Mouse (Mus musculus) limb, embryonic 14.5 days (tissue): ENCODE data around the gene Ccr10. TPM values are rescaled to one million over a fixed set of nuclear protein-coding genes. Genes with fewer than 3 reads are reported as not detected.

ENCODE experiments used
- ATAC-seq: fragments of 200-750 bp; cut with Nextera tagmentation; 2 replicates; pipeline ENCODE4 v1.8.0; 2017; ENCODE audit warnings: low read depth, moderate number of reproducible peaks, moderate TSS enrichment; ENCODE audit not compliant: low FRiP score
- DNase-seq: peaks from one replicate; pipeline ENCODE4 v3.0.0-alpha.2; 2015; ENCODE audit warnings: low spot score
- H3K27ac ChIP-seq: fragments of 300-500 bp; sonication (generic); replicated peaks from 2 replicates; pipeline ENCODE4 v1.5.1; 2014; ENCODE audit warnings: low read depth, mild to moderate bottlenecking, low read length, moderate library complexity, mixed read lengths
- H3K27me3 ChIP-seq: fragments of 300-500 bp; sonication (generic); 2 replicates; pipeline ENCODE4 v1.6.1; 2014; ENCODE audit warnings: low read length, mixed read lengths; ENCODE audit not compliant: control insufficient read depth, insufficient read depth
- H3K36me3 ChIP-seq: fragments of 300-500 bp; sonication (generic); 2 replicates; pipeline ENCODE4 v1.6.1; 2014; ENCODE audit warnings: mild to moderate bottlenecking, low read length, moderate library complexity, mixed read lengths; ENCODE audit not compliant: control insufficient read depth, insufficient read depth
- H3K4me1 ChIP-seq: fragments of 300-500 bp; sonication (generic); 2 replicates; pipeline ENCODE4 v1.6.1; 2014; ENCODE audit warnings: antibody characterized with exemption, low read length, mixed read lengths; ENCODE audit not compliant: control insufficient read depth, insufficient read depth
- H3K4me2 ChIP-seq: fragments of 300-500 bp; sonication (generic); replicated peaks from 2 replicates; pipeline ENCODE4 v1.6.1; 2014; ENCODE audit warnings: low read depth, mild to moderate bottlenecking, low read length, moderate library complexity; ENCODE audit not compliant: severe bottlenecking
- H3K4me3 ChIP-seq: fragments of 300-500 bp; sonication (generic); replicated peaks from 2 replicates; pipeline ENCODE4 v1.5.1; 2014; ENCODE audit warnings: low read length
- H3K9ac ChIP-seq: fragments of 300-500 bp; sonication (generic); 2 replicates; pipeline ENCODE4 v1.6.1; 2014; ENCODE audit warnings: mild to moderate bottlenecking, low read depth, low read length, moderate library complexity; ENCODE audit not compliant: severe bottlenecking
- H3K9me3 ChIP-seq: fragments of 300-500 bp; sonication (generic); 2 replicates; pipeline ENCODE4 v1.6.1; 2016; ENCODE audit warnings: low read length; ENCODE audit not compliant: control insufficient read depth
- POLR2A ChIP-seq: fragments of 200-500 bp; IDR thresholded peaks from 2 replicates; pipeline ENCODE4 v1.8.0; 2012; ENCODE audit warnings: inconsistent platforms, mild to moderate bottlenecking, moderate library complexity, borderline replicate concordance; ENCODE audit not compliant: insufficient read depth, insufficient read length; ENCODE audit errors: extremely low read depth
- WGBS: fragments of 180-500 bp; shearing (Covaris S2); extraction: QIAGEN DNeasy Blood & Tissue Kit; methylation state at CpG from one replicate; pipeline ENCODE4 v1.1.7; 2014; 5-methylcytosine and 5-hydroxymethylcytosine counted together
- polyA plus RNA-seq, 2 experiments: library from polyadenylated mRNA; depleted of rRNA in 1 of 2; stranded (reverse) in 1 of 2; unstranded in 1 of 2; fragments of >200 nt; fragmentation: Nextera tagmentation in 1 of 2; extraction: Ambion mirVana in 1 of 2; gene quantifications; 2 replicates each; pipeline versions ENCODE4 v1.2.1 to v1.2.3; 2012 to 2014

The Ccr10 gene
- polyA plus RNA-seq, 2 experiments, result 0.09 to 0.41 TPM

DNA sequence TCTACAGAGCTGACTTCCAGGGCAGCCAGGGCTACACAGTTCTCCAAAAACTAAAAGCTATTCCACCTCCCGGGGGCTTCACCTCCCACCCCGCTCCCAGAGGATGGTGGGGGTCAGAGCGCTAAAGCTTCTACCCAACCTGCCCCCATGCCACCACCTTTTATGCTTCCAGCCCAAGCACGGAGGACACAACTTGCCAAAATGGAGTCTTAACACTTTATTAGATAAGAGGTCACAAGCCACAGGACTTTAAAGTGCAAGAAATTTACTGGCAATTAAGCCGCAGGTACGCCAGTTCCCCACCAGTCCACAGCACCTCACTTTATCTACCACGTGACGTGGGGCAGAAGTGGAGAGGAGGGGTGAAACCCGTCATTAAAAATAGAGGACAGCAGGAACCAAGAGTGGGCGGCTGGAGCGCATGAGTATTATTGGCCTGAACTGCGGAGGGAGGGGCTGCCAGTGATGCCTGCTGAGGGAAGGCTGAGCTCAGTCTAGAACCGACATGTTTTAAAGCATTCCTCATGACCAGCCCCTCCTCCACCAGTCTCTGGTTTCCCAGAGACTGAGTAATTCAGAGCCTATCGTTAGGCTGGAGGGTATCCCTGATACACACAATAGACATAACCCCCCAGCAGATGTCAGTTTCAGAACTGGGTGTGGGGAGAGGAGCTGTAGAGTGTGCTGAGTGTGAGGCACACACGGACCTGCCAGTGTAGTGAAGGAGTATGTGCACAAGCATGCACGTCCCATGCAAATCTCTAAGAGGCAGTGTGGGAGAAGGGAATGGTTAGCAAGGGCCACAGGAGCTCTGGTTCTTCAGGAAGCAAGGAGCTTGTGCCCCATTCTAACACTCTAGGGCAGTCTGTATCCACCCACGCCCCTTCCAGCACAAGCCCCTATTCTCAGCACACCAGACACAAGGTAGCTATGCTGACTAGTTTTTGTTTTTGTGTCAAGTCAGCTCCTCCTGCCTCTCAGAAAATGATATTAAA is 16.0 kb upstream of the Ccr10 start:
- DNase-seq, result no peak
- H3K9ac ChIP-seq, result no peak overlapping the region
- TF ChIP-seq POLR2A, result no peak

GRCm38 (mm10) chr11:101190181-101190912 is 15.1 kb upstream of the Ccr10 start:
- Histone ChIP-seq H3K36me3 (peaks cover 24% of the 10 kb centered on the region), H3K4me3 (no peak overlapping the region), H3K4me2 (no peak overlapping the region), H3K27me3 (no peaks in the 10 kb centered on the region), H3K9ac (0 out of 2 replicates have a peak overlapping the region, but pooled peaks have one; percentile 21), H3K4me1 (peaks cover 17% of the 10 kb centered on the region), H3K9me3 (no peaks in the 10 kb centered on the region), H3K27ac (no peak overlapping the region; the same call in 1 of the 2 replicates)
- no peak for ATAC-seq
- TF ChIP-seq POLR2A, result no peak
- WGBS, result 38% methylated on average over 8 of the region's 8 CpGs
- DNase-seq, result no peak

More for the DNA sequence above, 16.0 kb upstream of the Ccr10 start:
- H3K4me1 ChIP-seq, result peaks cover 17% of the 10 kb centered on the region
- no peaks in the 10 kb centered on the region for H3K9me3 ChIP-seq
- 0 out of 2 replicates have a peak overlapping the region, but pooled peaks have one; percentile 13 for H3K27ac ChIP-seq
- H3K4me3 ChIP-seq, result no peak overlapping the region
- no peaks in the 10 kb centered on the region for H3K27me3 ChIP-seq
- WGBS, result 40% methylated on average over 17 of the region's 17 CpGs
- H3K4me2 ChIP-seq, result no peak overlapping the region
- ATAC-seq, result peak; percentile 20
- peaks cover 28% of the 10 kb centered on the region for H3K36me3 ChIP-seq

GRCm38 (mm10) chr11:101189495-101190180 is 14.4 kb upstream of the Ccr10 start:
- H3K4me1 ChIP-seq, result peaks cover 17% of the 10 kb centered on the region
- DNase-seq (peak; percentile 68), ATAC-seq (peak; percentile 79)
- H3K27ac ChIP-seq, result peak overlapping the region; percentile 58
- no peaks in the 10 kb centered on the region for H3K9me3 ChIP-seq
- H3K9ac ChIP-seq, result peak overlapping the region; percentile 21; the same call in 1 of the 2 replicates
- peaks cover 17% of the 10 kb centered on the region for H3K36me3 ChIP-seq
- no peak for TF ChIP-seq POLR2A
- WGBS, result 9% methylated on average over 6 of the region's 6 CpGs
- H3K27me3 ChIP-seq, result no peaks in the 10 kb centered on the region
- H3K4me2 ChIP-seq, result no peak overlapping the region
- H3K4me3 ChIP-seq, result no peak overlapping the region

DNA sequence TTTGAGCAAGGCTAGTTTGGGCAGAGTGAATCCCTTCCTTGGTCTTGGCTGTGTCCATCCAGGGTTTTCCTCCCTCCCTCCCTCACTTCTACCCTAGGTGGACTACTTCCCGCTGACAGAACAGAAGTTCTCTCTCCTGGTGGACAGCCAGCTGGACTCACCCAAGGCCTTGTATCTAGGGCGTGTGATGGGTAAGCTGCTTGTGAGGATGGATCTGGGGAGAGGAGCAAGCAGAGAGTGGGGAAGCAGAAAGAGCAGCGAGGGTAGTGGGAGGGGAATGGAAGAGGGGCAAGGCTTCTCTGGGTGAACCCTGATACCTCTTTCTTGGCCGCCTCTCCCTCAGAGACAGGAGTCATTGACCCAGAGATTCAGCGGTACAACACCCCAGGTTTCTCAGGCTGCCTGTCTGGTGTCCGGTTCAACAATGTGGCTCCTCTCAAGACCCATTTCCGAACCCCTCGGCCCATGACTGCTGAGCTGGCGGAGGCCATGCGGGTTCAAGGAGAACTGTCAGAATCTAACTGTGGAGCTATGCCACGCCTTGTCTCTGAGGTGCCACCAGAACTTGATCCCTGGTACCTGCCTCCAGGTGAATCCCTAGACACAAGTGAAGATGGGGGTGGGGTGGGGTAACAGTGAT is 13.0 kb upstream of the Ccr10 start:
- ATAC-seq, result no peak
- Histone ChIP-seq H3K27me3 (no peaks in the 10 kb centered on the region), H3K4me2 (no peak overlapping the region), H3K4me1 (peaks cover 17% of the 10 kb centered on the region), H3K36me3 (peaks cover 4% of the 10 kb centered on the region), H3K4me3 (no peak overlapping the region), H3K9ac (no peak overlapping the region), H3K9me3 (no peaks in the 10 kb centered on the region), H3K27ac (no peak overlapping the region)
- DNase-seq, result no peak
- WGBS, result 86% methylated on average over 11 of the region's 11 CpGs
- TF ChIP-seq POLR2A, result no peak
